In the genomic region with DNA sequence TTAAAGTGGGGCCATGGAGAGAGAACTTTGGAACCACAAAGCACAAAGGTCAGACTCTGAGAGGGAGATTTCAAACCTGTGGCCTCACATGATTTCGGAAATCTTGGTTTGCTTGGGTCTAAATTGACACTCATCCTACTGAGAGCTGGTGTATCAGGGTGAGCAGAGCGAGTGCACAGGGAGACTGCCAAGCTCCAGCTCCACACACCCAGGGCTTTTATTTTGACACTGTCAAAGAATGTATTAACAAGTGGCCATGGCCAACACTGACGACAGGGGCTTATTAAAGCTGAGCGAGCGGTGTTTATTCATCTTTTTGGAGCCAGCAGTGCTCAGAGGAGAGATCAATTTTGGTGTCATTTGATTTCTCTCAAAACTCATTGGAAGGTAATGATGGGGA, we compare ENCODE assay signal across 9 mouse cellular contexts. TPM values are rescaled to one million over a fixed set of nuclear protein-coding genes. Genes with fewer than 3 reads are reported as not detected.
DNase-seq lines count a peak whose midpoint lies in the region; ATAC-seq lines count a peak whose summit lies in the region.
"Had no signal": no experiment of that assay in that cellular context is flagged by ENCODE, and none has a peak within 500 bp of the region (broad histone marks: within the 10 kb centered on the region; RNA-seq: fewer than 3 reads in every experiment).

No protein-coding gene starts in this region.

- no peaks in the 10 kb centered on the region for H3K27me3 ChIP-seq in kidney, embryonic 15.5 days
- H3K27me3 ChIP-seq in midbrain, embryonic 12.5 days, result no peaks in the 10 kb centered on the region
- H3K27me3 ChIP-seq: CH12.LX had no signal

- no peak for ATAC-seq in kidney, embryonic 15.5 days (replicated peaks; ENCODE audit: low FRiP score)
- ATAC-seq in midbrain, embryonic 12.5 days (ENCODE audit: low FRiP score, low read depth), result 0 out of 2 replicates have a peak, but pooled peaks have one; percentile 21
- no peak for ATAC-seq in frontal cortex, adult (ENCODE audit: low TSS enrichment)

- H3K4me3 ChIP-seq in kidney, embryonic 15.5 days (replicated peaks), result 0 out of 2 replicates have a peak overlapping the region, but pooled peaks have one; percentile 6
- no peak overlapping the region; the same call in 1 of the 2 replicates for H3K4me3 ChIP-seq in midbrain, embryonic 12.5 days

- intact Hi-C loops in heart, postnatal 25 days (cut with DNase I), result no loop called here
- intact Hi-C loops in gastrocnemius, postnatal 14 days (cut with DNase I; ENCODE audit: low total_unique reads), result no loop called here

- peaks cover 23% of the 10 kb centered on the region for H3K4me1 ChIP-seq in kidney, embryonic 15.5 days
- peaks cover 29% of the 10 kb centered on the region for H3K4me1 ChIP-seq in midbrain, embryonic 12.5 days

- peaks cover 2% of the 10 kb centered on the region; the same call in 1 of the 2 replicates for H3K36me3 ChIP-seq in kidney, embryonic 15.5 days
- H3K36me3 ChIP-seq in midbrain, embryonic 12.5 days, result no peaks in the 10 kb centered on the region

- H3K27ac ChIP-seq in kidney, embryonic 15.5 days, result no peak overlapping the region
- no peak overlapping the region for H3K27ac ChIP-seq in midbrain, embryonic 12.5 days (replicated peaks)

- peak overlapping the region; percentile 48 for H3K4me2 ChIP-seq in kidney, embryonic 15.5 days
- H3K4me2 ChIP-seq in midbrain, embryonic 12.5 days (replicated peaks), result peak overlapping the region; percentile 43

- no peaks in the 10 kb centered on the region for H3K9me3 ChIP-seq in kidney, embryonic 15.5 days (replicated peaks)
- no peaks in the 10 kb centered on the region for H3K9me3 ChIP-seq in midbrain, embryonic 12.5 days

- no peak overlapping the region for H3K9ac ChIP-seq in kidney, embryonic 15.5 days
- H3K9ac ChIP-seq in midbrain, embryonic 12.5 days (replicated peaks), result no peak overlapping the region

- DNase-seq in heart, adult 11 months, result peak; percentile 95
- no peak for DNase-seq in heart, postnatal 25 days (ENCODE audit: low spot score)
- peak; percentile 46 for DNase-seq in gastrocnemius, postnatal 14 days
- DNase-seq in left cerebral cortex, adult 18-20 months (ENCODE audit: low spot score in 2 of 2), result no peak
- DNase-seq in thymus, postnatal 10 days (ENCODE audit: low spot score in 2 of 2), result no peak

- WGBS in kidney, embryonic 15.5 days, result 30% methylated on average over 5 of the region's 5 CpGs
- WGBS in midbrain, embryonic 12.5 days, result 12% methylated on average over 5 of the region's 5 CpGs

RNA-seq across cellular contexts. Expression of gene Cc2d2a, which starts 3.0 kb away (rescaled TPM):
- 10 to 100 TPM; 11.1 to 13.4 TPM for total RNA-seq in heart, postnatal 25 days (2021)
- total RNA-seq in gastrocnemius, postnatal 14 days (2021), result 1 to 10 TPM; 8.0 to 8.4 TPM
- polyA plus RNA-seq in kidney, embryonic 15.5 days (2015; fragmentation: Nextera tagmentation; extraction: Ambion mirVana), result 14.4 and 17.1 TPM in 2 replicates
- 9.6 and 11.4 TPM in 2 replicates for polyA plus RNA-seq in midbrain, embryonic 12.5 days (2016; fragmentation: Nextera tagmentation; extraction: Ambion mirVana)
- 10 to 100 TPM; 14.1 to 19.3 TPM for total RNA-seq in left cerebral cortex, adult 18-20 months (2021)

Comparison
In these comparisons a context has a peak if more than half of its experiments do, and no peak if none do; other contexts are left out.
1. DNase-seq: peak in heart, adult 11 months (single experiment) and gastrocnemius, postnatal 14 days (single experiment); none in heart, postnatal 25 days (single experiment), left cerebral cortex, adult 18-20 months (0 of 2) and thymus, postnatal 10 days (0 of 2).